Mouse (Mus musculus) gonadal fat pad, adult 2 months (tissue): Measurements from ENCODE around the gene Sh3bp5. TPM values are rescaled to one million over a fixed set of nuclear protein-coding genes. Genes with fewer than 3 reads are reported as not detected.

Experiments used
- DNase-seq: peaks from one replicate; pipeline ENCODE4 v3.0.0-alpha.2; 2012; ENCODE audit warnings: low read depth
- polyA plus RNA-seq: library from polyadenylated mRNA; depleted of rRNA; stranded (reverse); fragments of >200 nt; gene quantifications from 2 replicates; pipeline ENCODE4 v1.2.3, GENCODE M21; 2012

Sh3bp5 gene
- polyA plus RNA-seq, 1 experiment = 25.2 TPM

GRCm38 (mm10) chr14:31393546-31393890, 42.4 kb downstream of the Sh3bp5 start:
- DNase-seq = no peak

GRCm38 (mm10) chr14:31392873-31393545, 42.9 kb downstream of the Sh3bp5 start:
- no peak for DNase-seq

GRCm38 (mm10) chr14:31392300-31392699, 43.6 kb downstream of the Sh3bp5 start:
- no peak for DNase-seq

- DNase-seq = no peak
Observed at GRCm38 (mm10) chr14:31389421-31390147, 46.3 kb downstream of the Sh3bp5 start.

- no peak for DNase-seq
Observed at GRCm38 (mm10) chr14:31388086-31388872, 47.6 kb downstream of the Sh3bp5 start.

GRCm38 (mm10) chr14:31387301-31387981, 48.4 kb downstream of the Sh3bp5 start:
- DNase-seq = no peak

- DNase-seq = no peak
Observed at GRCm38 (mm10) chr14:31385977-31386697, 49.7 kb downstream of the Sh3bp5 start.

- no peak for DNase-seq
Observed at GRCm38 (mm10) chr14:31385406-31385805, 50.5 kb downstream of the Sh3bp5 start.

- no peak for DNase-seq
Observed at GRCm38 (mm10) chr14:31384366-31385323, 51.2 kb downstream of the Sh3bp5 start.

GRCm38 (mm10) chr14:31383470-31384050, 52.3 kb downstream of the Sh3bp5 start:
- no peak for DNase-seq

GRCm38 (mm10) chr14:31382276-31382675, 53.6 kb downstream of the Sh3bp5 start:
- DNase-seq = no peak

GRCm38 (mm10) chr14:31376331-31376730, 59.5 kb downstream of the Sh3bp5 start:
- DNase-seq = no peak

GRCm38 (mm10) chr14:31374390-31374789, 61.5 kb downstream of the Sh3bp5 start:
- DNase-seq = no peak

GRCm38 (mm10) chr14:31369377-31369776, 66.5 kb downstream of the Sh3bp5 start:
- DNase-seq = no peak

GRCm38 (mm10) chr14:31367951-31368350, 67.9 kb downstream of the Sh3bp5 start:
- no peak for DNase-seq

- no peak for DNase-seq
Observed at GRCm38 (mm10) chr14:31365350-31365749, 70.5 kb downstream of the Sh3bp5 start.

GRCm38 (mm10) chr14:31364589-31364988, 71.3 kb downstream of the Sh3bp5 start:
- DNase-seq = no peak

GRCm38 (mm10) chr14:31362236-31362635, 73.6 kb downstream of the Sh3bp5 start:
- no peak for DNase-seq

- DNase-seq = no peak
Observed at GRCm38 (mm10) chr14:31345367-31345766, 90.5 kb downstream of the Sh3bp5 start.

- DNase-seq = no peak
Observed at GRCm38 (mm10) chr14:31343241-31343640, 92.6 kb downstream of the Sh3bp5 start.
